Mouse (Mus musculus): Measurements from ENCODE around the gene Cdhr3. TPM values are rescaled to one million over a fixed set of nuclear protein-coding genes. Genes with fewer than 3 reads are reported as not detected.
"Not testable (repeated sequence)": the region's sequence is repeated elsewhere in the genome, so short reads cannot be mapped to it uniquely, and the experiment has no call there.

Cdhr3 gene
- polyA plus RNA-seq, 1 experiment: not detected

- Histone ChIP-seq H3K4me3 (ENCODE audit: insufficient read depth, low read depth, low read length) (no peak overlapping the region), H3K27ac (ENCODE audit: insufficient read depth, low read depth, low read length) (no peak overlapping the region), H3K4me1 (ENCODE audit: control insufficient read depth, insufficient read depth, low read length) (peaks cover 4% of the 10 kb centered on the region; the same call in 1 of the 2 replicates)
- no peak for TF ChIP-seq POLR2A (IDR thresholded peaks at IDR 0.05; ENCODE audit: insufficient read depth, low read depth, low read length)
- TF ChIP-seq CTCF (IDR thresholded peaks at IDR 0.05; ENCODE audit: insufficient read depth, low read depth, low read length): no peak
- WGBS: 63% methylated on average over 7 of the region's 7 CpGs
Observed at GRCm38 (mm10) chr12:33008305-33009110, 84.2 kb downstream of the Cdhr3 start.

DNA sequence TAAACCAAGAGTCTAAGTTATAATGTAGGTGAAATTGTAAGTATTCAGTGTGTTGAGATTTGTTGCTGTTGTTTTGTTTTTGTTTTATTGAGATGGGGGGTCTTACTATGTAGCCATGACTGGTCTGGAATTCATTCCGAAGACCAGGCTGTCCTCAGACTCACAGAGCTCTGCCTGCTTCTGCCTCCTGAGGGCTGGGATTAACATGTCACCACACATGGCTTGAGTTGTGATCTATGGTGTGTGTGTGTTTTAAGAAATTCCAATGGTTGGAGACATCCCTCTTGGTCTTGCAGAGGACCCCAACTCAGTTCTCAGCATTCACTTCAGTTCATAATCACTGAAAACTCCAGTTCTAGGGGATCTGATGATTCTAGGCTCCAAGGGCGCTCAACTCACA lies 85.5 kb downstream of the Cdhr3 start:
- H3K27ac ChIP-seq (ENCODE audit: insufficient read depth, low read depth, low read length): no peak overlapping the region
- peaks cover 5% of the 10 kb centered on the region; the same call in 1 of the 2 replicates for H3K4me1 ChIP-seq (ENCODE audit: control insufficient read depth, insufficient read depth, low read length)
- no peak for TF ChIP-seq CTCF (IDR thresholded peaks at IDR 0.05; ENCODE audit: insufficient read depth, low read depth, low read length)
- no peak for TF ChIP-seq POLR2A (IDR thresholded peaks at IDR 0.05; ENCODE audit: insufficient read depth, low read depth, low read length)
- WGBS: 100% methylated on average over 2 of the region's 2 CpGs
- H3K4me3 ChIP-seq (ENCODE audit: insufficient read depth, low read depth, low read length): no peak overlapping the region

DNA sequence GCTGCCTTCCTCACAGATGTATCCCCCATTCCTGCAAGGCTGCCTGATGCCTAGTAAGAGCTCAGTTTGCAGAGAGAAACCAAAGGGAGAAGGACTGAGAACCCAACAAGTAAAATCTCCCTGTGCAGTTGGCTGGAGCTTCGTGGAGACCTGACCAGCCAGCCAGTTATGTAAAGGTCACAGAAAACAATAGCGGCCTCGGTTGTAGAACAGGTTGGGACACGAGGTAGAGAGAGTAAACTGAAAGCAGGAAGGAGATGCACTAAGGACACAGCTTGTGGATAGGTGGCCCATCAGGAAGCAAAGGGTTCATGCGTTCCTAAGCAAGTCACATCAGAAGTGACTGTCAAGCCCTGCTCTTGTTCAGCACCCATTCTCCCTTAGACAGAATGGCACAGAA lies 86.8 kb downstream of the Cdhr3 start:
- TF ChIP-seq CTCF (IDR thresholded peaks at IDR 0.05; ENCODE audit: insufficient read depth, low read depth, low read length) (no peak), POLR2A (IDR thresholded peaks at IDR 0.05; ENCODE audit: insufficient read depth, low read depth, low read length) (no peak)
- WGBS: 86% methylated on average over 5 of the region's 5 CpGs
- Histone ChIP-seq H3K4me3 (ENCODE audit: insufficient read depth, low read depth, low read length) (no peak overlapping the region), H3K4me1 (ENCODE audit: control insufficient read depth, insufficient read depth, low read length) (peaks cover 5% of the 10 kb centered on the region; the same call in 1 of the 2 replicates), H3K27ac (ENCODE audit: insufficient read depth, low read depth, low read length) (no peak overlapping the region)

DNA sequence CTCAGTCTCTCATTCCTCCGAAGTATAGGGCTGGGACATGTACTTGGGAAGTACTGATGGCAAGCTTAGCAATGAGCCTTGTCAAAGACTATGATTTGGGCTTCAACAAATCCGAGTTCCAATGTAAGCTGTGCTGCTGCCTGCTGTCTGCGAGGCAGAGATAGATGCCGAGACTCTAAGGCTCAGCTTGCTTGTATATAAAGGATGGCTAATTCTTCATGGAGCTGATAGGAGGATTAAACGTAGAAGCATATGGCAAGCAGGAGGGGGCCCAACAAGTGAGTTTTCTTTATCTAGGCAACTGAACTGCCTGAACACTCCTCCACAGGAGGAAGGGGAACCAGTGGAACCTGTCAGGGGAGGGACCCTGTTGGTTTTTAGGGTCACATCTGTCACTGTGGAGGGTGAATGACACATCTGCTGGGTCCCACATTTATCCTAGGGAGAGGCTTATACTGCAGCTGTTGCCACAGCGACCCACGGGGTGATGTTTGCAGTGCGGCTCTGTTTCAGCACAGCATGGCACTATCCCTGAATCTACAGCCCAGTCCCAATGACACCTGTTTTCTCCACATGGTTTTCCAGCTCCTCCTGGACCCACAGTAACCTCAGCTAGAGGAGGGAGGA lies 89.2 kb downstream of the Cdhr3 start:
- Histone ChIP-seq H3K4me3 (ENCODE audit: insufficient read depth, low read depth, low read length) (no peak overlapping the region), H3K27ac (ENCODE audit: insufficient read depth, low read depth, low read length) (no peak overlapping the region), H3K4me1 (ENCODE audit: control insufficient read depth, insufficient read depth, low read length) (peaks cover 3% of the 10 kb centered on the region; the same call in 1 of the 2 replicates)
- 77% methylated on average over 8 of the region's 8 CpGs for WGBS
- TF ChIP-seq POLR2A (IDR thresholded peaks at IDR 0.05; ENCODE audit: insufficient read depth, low read depth, low read length) (no peak), CTCF (IDR thresholded peaks at IDR 0.05; ENCODE audit: insufficient read depth, low read depth, low read length) (no peak)

DNA sequence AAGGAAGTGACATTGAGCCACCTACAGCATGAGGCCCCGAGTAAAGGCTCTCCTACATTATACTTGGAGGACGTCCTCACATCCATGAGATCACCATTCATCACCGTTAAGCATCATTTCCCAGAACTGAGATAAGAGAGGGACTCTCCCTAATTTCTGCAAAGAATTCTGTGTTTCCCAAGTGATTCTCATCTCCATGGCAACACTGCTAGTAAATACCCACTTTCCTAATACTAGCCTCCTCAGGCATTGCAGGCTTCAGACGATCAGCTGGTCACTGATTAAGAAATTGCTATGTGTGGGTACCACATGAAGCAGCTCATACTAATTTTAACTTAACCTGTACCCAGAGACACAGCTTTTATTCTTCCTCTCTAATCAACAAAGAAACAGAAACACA lies 92.3 kb downstream of the Cdhr3 start:
- Histone ChIP-seq H3K4me1 (ENCODE audit: control insufficient read depth, insufficient read depth, low read length) (peaks cover 3% of the 10 kb centered on the region; the same call in 1 of the 2 replicates), H3K4me3 (ENCODE audit: insufficient read depth, low read depth, low read length) (no peak overlapping the region), H3K27ac (ENCODE audit: insufficient read depth, low read depth, low read length) (no peak overlapping the region)
- TF ChIP-seq POLR2A (IDR thresholded peaks at IDR 0.05; ENCODE audit: insufficient read depth, low read depth, low read length) (no peak), CTCF (IDR thresholded peaks at IDR 0.05; ENCODE audit: insufficient read depth, low read depth, low read length) (no peak)
- WGBS: 33% methylated on average over 4 of the region's 4 CpGs

DNA sequence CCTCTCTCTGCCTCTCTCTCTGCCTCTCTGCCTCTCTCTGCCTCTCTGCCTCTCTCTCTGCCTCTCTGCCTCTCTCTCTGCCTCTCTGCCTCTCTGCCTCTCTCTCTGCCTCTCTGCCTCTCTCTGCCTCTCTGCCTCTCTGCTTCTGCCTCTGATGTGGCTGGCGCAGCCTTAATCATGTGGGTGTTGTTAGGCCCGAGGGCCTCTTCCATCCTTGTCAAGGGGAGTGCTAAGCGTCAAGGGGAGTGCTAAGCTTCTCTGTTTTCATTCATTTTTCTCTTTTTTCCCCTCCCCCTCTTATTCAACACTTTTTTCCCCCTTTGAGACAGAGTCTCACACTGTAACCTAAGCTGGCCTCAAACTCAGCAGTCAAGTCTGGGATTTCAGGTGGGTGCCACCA lies 92.9 kb downstream of the Cdhr3 start:
- H3K4me1 ChIP-seq (ENCODE audit: control insufficient read depth, insufficient read depth, low read length); H3K27ac ChIP-seq (ENCODE audit: insufficient read depth, low read depth, low read length); H3K4me3 ChIP-seq (ENCODE audit: insufficient read depth, low read depth, low read length): not testable (repeated sequence)
- 46% methylated on average over 3 of the region's 3 CpGs for whole genome bisulfite sequencing

- TF ChIP-seq CTCF (IDR thresholded peaks at IDR 0.05; ENCODE audit: insufficient read depth, low read depth, low read length): no peak
- TF ChIP-seq POLR2A (IDR thresholded peaks at IDR 0.05; ENCODE audit: insufficient read depth, low read depth, low read length): no peak
- H3K4me3 ChIP-seq (ENCODE audit: insufficient read depth, low read depth, low read length): no peak overlapping the region
- H3K4me1 ChIP-seq (ENCODE audit: control insufficient read depth, insufficient read depth, low read length): peaks cover 3% of the 10 kb centered on the region; the same call in 1 of the 2 replicates
- 71% methylated on average over 5 of the region's 5 CpGs for WGBS
- no peak overlapping the region for H3K27ac ChIP-seq (ENCODE audit: insufficient read depth, low read depth, low read length)
Observed at GRCm38 (mm10) chr12:32998766-32999165, 93.9 kb downstream of the Cdhr3 start.

DNA sequence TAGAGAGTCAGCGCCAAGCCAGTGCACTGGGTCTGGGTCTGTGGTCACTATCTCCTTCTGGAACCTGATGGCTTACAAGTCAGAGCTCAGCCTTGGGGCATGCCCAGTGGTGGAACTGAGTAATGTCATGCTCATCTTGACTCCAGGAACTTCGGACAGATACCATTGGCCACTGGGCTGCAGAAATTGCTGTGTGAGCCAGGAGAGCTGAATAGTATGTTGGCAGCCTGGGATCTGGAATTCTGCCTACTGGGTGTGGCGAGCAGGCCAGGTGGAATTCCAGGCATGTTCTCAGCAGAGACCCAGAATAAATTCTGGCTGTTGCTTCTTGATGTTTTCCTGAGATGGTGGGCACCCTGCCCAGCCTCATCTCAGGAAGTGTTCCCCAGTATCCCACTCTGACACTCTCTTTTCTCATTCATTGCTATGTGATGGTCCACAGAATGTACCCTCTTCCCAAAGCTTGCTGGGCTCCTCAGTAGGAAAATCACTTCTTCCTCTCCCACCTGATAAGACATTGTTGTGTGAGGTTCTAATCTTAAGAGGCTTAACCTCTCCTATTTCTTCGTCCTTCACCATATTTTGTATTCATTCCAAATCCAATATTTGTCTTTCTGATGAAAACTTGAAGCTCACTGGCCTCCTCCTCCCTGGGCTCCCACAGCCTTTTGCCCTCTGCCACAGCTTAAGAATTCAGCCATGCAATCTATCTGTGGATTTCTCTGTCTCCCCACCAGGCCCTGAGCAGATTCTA lies 97.4 kb downstream of the Cdhr3 start:
- WGBS: 89% methylated on average over 4 of the region's 4 CpGs
- Histone ChIP-seq H3K4me1 (ENCODE audit: control insufficient read depth, insufficient read depth, low read length) (no peaks in the 10 kb centered on the region), H3K27ac (ENCODE audit: insufficient read depth, low read depth, low read length) (no peak overlapping the region), H3K4me3 (ENCODE audit: insufficient read depth, low read depth, low read length) (no peak overlapping the region)
- TF ChIP-seq POLR2A (IDR thresholded peaks at IDR 0.05; ENCODE audit: insufficient read depth, low read depth, low read length) (no peak), CTCF (IDR thresholded peaks at IDR 0.05; ENCODE audit: insufficient read depth, low read depth, low read length) (no peak)

- no peak for TF ChIP-seq POLR2A (IDR thresholded peaks at IDR 0.05; ENCODE audit: insufficient read depth, low read depth, low read length)
- no peak for TF ChIP-seq CTCF (IDR thresholded peaks at IDR 0.05; ENCODE audit: insufficient read depth, low read depth, low read length)
- WGBS: 93% methylated on average over 5 of the region's 5 CpGs
- Histone ChIP-seq H3K27ac (ENCODE audit: insufficient read depth, low read depth, low read length) (no peak overlapping the region), H3K4me1 (ENCODE audit: control insufficient read depth, insufficient read depth, low read length) (no peaks in the 10 kb centered on the region), H3K4me3 (ENCODE audit: insufficient read depth, low read depth, low read length) (no peak overlapping the region)
Observed at GRCm38 (mm10) chr12:32994081-32994480, 98.6 kb downstream of the Cdhr3 start.

All from olfactory bulb, adult 2 months (tissue).